Mouse (Mus musculus) ovary, postnatal 36 days (tissue): ENCODE measurements around the gene Parp8.

Source experiments
- DNase-seq: peaks from one replicate; pipeline ENCODE4 v3.0.0; 2022; ENCODE audit warnings: low spot score, mixed read lengths

Gene Parp8

DNA sequence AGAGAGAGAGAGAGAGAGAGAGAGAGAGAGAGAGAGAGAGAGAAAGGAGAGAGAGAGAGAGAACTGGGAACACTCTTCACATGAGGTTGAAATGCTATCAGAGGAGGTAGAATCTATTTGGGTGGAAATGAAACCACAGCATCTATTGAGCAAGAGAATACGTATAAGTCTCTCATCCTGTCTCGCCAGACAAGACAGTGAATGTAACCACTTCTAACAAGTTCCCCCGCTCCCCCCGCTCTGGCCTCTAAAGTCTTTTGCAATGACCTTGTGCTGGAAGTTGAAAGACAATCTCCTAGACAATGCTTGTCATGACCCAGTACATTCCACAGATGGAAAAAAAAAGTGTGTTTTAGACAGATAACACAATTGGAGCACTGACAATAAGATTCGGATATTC, 181.4 kb downstream of the Parp8 start:
- DNase-seq, result no peak

DNA sequence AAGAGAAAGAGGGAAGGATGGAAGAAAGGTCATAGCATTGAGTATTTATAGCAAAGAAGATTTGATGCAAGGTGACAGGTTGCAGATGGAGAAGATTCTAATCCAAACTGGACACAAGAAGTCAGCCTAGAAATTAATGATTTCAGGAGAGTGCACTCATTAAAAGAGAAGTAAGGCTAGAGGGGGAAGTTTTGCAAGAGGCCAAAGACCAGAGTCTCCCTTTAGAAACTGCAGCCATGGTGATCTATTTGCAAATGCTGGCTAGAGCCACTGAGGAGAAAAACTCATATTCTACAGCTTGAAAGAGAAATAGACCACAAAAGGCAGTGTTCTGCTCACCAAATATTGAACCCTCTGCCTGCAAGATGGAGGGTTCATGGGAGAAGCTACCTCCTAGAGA, 194.4 kb downstream of the Parp8 start:
- no peak for DNase-seq

DNA sequence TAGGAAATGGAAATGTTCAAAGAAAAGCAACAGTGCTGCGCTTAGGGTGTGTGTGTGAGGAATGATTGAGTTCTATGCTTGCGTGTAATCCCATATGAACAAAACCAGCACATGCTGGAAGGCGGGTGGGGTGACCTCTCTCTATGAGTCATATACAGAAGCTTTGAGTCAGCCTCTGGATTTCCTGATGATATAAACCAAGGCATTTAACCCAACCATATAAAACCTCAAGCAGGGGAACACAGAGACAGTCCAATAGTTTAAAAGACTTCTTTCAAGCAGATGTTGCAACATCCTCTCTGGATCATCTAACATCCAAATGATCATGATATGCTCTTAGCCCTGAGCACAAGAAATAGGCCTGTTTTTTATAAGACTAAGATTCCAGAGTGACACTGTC, 196.3 kb downstream of the Parp8 start:
- DNase-seq, result no peak

DNA sequence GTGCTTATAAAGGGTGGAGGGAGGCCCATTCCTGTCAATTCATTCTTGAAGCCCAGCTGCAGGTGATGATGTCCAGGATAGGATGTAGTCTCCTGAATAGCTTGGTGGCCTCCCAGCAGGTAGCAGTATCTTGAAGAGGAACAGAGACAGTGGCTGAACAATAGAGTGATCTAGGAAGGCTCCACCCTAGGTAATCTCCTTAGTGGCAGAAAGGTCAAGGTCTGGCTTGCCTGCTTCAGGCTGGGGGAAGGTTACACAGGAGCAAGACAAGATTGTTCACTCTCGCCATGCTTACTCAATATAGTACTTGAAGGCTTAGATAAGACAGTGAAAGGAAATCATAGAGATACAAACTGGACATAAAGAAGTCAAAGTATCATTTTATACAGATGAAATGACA, 213.9 kb downstream of the Parp8 start:
- no peak for DNase-seq
